Mouse (Mus musculus): Measurements from ENCODE around the gene Zfand4. TPM values are rescaled to one million over a fixed set of nuclear protein-coding genes. Genes with fewer than 3 reads are reported as not detected.
"Not testable (repeated sequence)": the region's sequence is repeated elsewhere in the genome, so short reads cannot be mapped to it uniquely, and the experiment has no call there.

Zfand4 gene
- total RNA-seq, 4 experiments from 2014 or later: 10.2 to 13.8 (median 11.9) TPM

DNA sequence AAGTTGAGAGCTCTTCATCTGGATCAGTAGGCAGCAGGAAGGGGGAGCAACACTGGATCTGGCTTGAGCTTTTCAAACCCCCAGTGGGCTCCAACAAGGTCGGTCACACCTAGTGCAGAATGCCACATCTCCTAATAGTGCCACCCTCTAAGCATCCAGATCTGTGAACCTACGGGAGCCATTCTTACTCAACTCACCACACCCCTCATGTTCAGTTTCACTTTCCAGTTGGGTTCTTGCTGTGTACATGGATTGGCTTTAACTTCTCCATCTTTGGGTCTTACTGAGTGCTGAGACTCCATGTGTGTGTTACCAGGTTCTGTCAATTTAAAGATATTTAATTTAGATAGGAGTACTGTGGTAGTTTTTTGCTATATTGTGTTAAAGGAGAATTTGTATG lies 47.4 kb downstream of the Zfand4 start:
- DNase-seq (ENCODE audit: low spot score in 2 of 2): no peak

GRCm38 (mm10) chr6:116319259-116319658 lies 55.2 kb downstream of the Zfand4 start:
- no peak for DNase-seq (ENCODE audit: low spot score in 2 of 2)

GRCm38 (mm10) chr6:116326641-116327040 lies 62.6 kb downstream of the Zfand4 start:
- no peak for DNase-seq (ENCODE audit: low spot score in 2 of 2)

DNA sequence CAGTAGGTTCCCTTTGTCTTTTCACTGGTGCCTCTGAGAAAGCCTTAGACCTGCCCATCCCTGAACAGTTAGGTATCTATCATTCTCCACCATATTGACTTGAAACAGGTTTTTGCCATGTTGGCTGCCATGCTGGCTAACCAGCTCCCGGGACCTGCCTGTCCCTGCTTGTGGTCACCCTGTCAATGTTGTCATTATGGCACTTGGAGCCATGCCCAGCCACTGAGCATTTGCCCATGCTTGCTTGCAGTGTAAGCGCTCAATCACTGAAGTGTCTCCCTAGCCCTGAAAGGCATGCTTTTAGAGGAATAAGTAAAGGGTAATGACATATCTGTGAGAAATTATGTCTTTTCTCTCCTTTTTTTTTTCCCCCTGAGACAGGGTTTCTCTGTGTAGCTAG lies 67.4 kb downstream of the Zfand4 start:
- DNase-seq (ENCODE audit: low spot score in 2 of 2): no peak

- DNase-seq (ENCODE audit: low spot score in 2 of 2): no peak
These were observed 73.4 kb downstream of the Zfand4 start for GRCm38 (mm10) chr6:116337466-116337834.

- DNase-seq (ENCODE audit: low spot score in 2 of 2): peak; percentile 70 to 89
These were observed 73.9 kb downstream of the Zfand4 start, which contains the start of gene March8 for GRCm38 (mm10) chr6:116337835-116338501. March8 (plus strand) TSS chr6:116338024.

DNA sequence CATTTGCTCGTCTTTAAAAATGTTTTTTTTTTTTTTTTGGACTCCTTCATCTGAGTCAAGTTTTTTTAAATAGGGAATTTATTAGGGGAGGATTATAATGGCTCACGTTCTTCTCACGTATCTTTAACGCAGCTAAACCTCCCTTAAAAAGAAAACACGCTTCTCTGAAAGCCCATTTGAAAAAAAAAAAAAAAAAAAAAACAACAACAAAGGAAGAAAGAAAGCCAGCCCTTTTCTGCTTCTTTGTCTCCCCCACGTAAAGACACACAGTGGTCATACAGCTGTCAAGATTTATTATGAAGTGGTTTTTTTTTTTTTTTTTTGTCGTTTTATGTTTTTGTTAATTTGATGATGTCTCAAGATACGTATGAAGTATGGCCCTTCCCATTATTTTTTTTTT lies 74.5 kb downstream of the Zfand4 start:
- no peak for DNase-seq (ENCODE audit: low spot score in 2 of 2)

DNA sequence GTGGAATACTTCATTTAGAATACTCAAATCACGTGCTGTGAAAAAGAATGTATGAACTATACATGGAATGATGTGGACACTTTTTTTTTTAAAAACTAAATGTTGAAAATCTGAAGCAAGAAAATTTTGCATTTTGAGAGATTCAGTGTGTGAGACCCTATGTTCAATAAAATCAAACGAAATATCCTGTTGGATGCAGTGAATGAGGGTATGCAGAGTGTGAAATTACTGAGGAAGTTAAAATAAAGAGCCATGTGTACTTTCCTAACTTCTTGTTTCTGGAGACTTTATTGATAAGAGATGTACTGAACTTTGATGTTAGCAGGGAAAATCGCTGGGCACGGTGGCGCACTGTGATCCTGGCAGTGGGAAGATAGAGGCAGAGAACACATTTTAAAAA lies 75.1 kb downstream of the Zfand4 start:
- DNase-seq (ENCODE audit: low spot score in 2 of 2): no peak

GRCm38 (mm10) chr6:116340521-116340920 lies 76.5 kb downstream of the Zfand4 start:
- no peak for DNase-seq (ENCODE audit: low spot score in 2 of 2)

DNA sequence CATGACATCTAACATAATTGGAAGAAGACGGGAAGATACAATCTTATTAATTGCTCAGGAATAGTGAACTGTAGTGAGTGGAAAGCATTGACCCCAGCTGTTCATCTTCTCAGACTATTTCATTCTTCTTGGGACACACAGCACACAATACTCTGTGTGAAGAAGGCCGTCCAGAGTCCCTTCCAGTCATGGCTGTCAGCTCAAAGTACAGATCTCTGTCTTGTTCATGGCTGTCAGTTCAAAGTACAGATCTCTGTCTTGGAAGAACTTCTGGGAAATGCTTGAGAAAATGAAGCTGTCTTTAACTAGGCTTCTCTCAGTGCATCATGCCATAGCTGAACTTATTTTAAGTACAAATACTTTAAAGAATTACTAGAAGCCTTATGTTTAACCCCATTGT lies 83.9 kb downstream of the Zfand4 start:
- DNase-seq (ENCODE audit: low spot score in 2 of 2): no peak

GRCm38 (mm10) chr6:116349997-116350396 lies 86.0 kb downstream of the Zfand4 start:
- no peak for DNase-seq (ENCODE audit: low spot score in 2 of 2)

DNA sequence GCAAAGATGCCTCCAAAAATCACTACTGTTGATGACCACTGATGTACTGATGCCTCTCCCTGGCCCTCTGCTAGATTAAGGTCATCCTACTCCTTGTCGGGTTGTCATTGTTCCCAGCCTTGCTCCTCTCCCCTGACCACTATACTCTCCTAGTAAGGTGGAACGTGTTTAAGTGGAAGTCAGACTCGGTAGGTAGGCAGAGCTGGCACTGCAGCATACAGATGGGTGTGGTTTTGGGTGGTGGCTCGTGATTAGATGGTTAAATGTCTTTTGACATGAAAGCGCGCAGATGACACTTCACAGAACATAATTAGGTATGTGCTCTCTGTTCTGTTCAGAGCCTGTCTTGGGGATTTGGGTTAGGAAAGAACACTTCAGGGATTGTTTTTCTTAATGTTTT lies 86.6 kb downstream of the Zfand4 start:
- no peak for DNase-seq (ENCODE audit: low spot score in 2 of 2)

- no peak for DNase-seq (ENCODE audit: low spot score in 2 of 2)
These were observed 87.5 kb downstream of the Zfand4 start for GRCm38 (mm10) chr6:116351534-116351933.

GRCm38 (mm10) chr6:116353428-116353827 lies 89.4 kb downstream of the Zfand4 start:
- DNase-seq (ENCODE audit: low spot score in 2 of 2): no peak

DNA sequence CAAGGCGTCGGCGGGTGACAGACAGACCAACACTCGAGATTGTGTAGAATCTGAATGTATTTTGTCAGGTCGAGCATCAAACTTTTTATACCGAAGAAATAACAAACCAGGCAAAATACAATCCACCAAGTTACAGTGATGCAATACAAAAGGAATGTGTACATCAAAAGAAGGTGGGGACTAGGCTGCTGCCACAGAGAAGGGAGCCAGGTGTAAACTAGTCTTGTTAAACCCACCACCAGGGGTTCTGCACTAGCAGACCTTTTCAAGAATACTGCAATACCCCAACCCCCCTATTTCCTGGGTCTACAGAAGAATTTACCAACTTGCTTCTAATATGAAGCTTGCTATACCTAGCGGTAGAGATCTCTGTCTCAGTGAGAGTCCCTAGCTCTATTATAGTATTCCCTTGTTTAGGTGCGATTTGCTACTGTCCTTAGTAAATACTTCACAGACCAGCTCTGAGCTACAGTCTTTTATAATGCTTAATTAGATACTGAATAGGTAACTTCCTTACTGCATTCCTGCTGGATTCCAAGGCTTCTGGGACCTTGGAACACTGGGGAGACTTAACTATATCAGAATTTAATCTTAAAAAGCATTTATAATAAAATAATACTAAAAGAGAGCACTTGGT lies 92.4 kb downstream of the Zfand4 start:
- not testable (repeated sequence) for DNase-seq (ENCODE audit: low spot score in 2 of 2)

DNA sequence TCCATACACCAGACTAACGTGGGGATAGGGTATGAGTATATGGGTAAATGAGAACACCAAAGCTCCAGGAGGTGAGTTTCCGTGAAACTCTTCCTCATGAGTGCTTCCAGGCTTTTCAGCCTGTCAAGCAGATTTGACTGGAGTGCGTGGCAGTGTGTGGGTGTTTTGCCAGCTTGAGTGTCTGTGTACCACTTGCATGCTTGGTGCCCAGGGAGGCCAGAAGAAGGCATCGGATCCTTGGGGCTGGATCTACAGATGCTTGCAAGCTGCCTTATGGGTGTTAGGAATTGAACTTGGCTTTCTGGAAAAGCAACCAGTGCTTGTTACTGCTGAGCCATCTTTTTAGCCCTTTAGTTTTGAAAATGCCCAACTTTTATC lies 92.9 kb downstream of the Zfand4 start:
- no peak for DNase-seq (ENCODE audit: low spot score in 2 of 2)

GRCm38 (mm10) chr6:116358056-116358455 lies 94.0 kb downstream of the Zfand4 start:
- DNase-seq (ENCODE audit: low spot score in 2 of 2): no peak

DNA sequence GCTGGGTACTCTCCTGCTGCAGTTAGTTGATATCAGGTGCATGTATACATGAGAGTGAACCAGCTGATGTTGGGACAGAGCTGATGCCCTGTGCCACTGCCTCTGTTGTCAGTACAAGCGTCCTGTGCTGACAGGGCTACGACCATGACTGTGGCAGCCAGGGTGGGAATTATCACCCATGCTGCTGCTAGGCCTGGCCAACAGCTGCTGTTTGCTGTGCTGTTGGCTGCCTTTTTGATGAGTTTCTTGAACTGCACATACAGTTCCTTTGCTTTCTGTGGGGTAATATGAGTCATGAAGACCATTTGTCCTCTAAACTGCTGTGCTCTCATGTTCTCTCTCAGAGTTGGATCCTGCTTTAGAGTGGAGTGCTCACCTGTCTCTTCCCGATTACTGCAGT lies 95.2 kb downstream of the Zfand4 start:
- no peak for DNase-seq (ENCODE audit: low spot score in 2 of 2)

GRCm38 (mm10) chr6:116361463-116361862 lies 97.4 kb downstream of the Zfand4 start:
- no peak for DNase-seq (ENCODE audit: low spot score in 2 of 2)

- DNase-seq (ENCODE audit: low spot score in 2 of 2): no peak
These were observed 98.0 kb downstream of the Zfand4 start for GRCm38 (mm10) chr6:116361993-116362392.

- DNase-seq (ENCODE audit: low spot score in 2 of 2): no peak
These were observed 103.9 kb downstream of the Zfand4 start for GRCm38 (mm10) chr6:116367971-116368370.

- DNase-seq (ENCODE audit: low spot score in 2 of 2): no peak
These were observed 105.8 kb downstream of the Zfand4 start for GRCm38 (mm10) chr6:116369811-116370210.
